Mouse (Mus musculus): Measurements from ENCODE around the gene Arsa.

- TF ChIP-seq POLR2A (IDR thresholded peaks at IDR 0.05; ENCODE audit: insufficient read length, low read depth): no peak
- no peak for TF ChIP-seq USF1 (IDR thresholded peaks at IDR 0.05; ENCODE audit: low read depth)
- TF ChIP-seq MYOD1 (IDR thresholded peaks at IDR 0.05; ENCODE audit: control insufficient read depth in 1 of 3, insufficient read length in 2 of 3, low read depth in 2 of 3): no peak
- TF ChIP-seq SRF (IDR thresholded peaks at IDR 0.05; ENCODE audit: control insufficient read depth, insufficient read length, low read depth): no peak
- no peak for TF ChIP-seq POLR2AphosphoS2 (IDR thresholded peaks at IDR 0.05; ENCODE audit: insufficient read length, low read depth)
- TF ChIP-seq MYOG (IDR thresholded peaks at IDR 0.05; ENCODE audit: control insufficient read depth in 1 of 3, insufficient read depth in 1 of 3, insufficient read length in 2 of 3, low read depth in 2 of 3): no peak
- TF ChIP-seq MAX (IDR thresholded peaks at IDR 0.05; ENCODE audit: low read depth): no peak
- TF ChIP-seq E2F4 (IDR thresholded peaks at IDR 0.05; ENCODE audit: insufficient read depth): no peak
- no peak for TF ChIP-seq TCF12 (IDR thresholded peaks at IDR 0.05; ENCODE audit: insufficient read depth, poor library complexity, severe bottlenecking)
These were observed 30.5 kb upstream of the Arsa start for GRCm38 (mm10) chr15:89507751-89508150.
